Mouse (Mus musculus) adrenal gland, adult 2 months (tissue): Measurements from ENCODE around the gene Il20. TPM values are rescaled to one million over a fixed set of nuclear protein-coding genes. Genes with fewer than 3 reads are reported as not detected.

ENCODE experiments used
- DNase-seq: peaks from one replicate; pipeline ENCODE4 v3.0.0; 2021
- polyA plus RNA-seq: library from polyadenylated mRNA; depleted of rRNA; stranded (reverse); fragments of >200 nt; gene quantifications from 2 replicates; pipeline ENCODE4 v1.2.3, GENCODE M21; 2012; rRNA removed
- total RNA-seq, 2 experiments: library from RNA; stranded (reverse); gene quantifications; 2 replicates each; pipeline ENCODE4 v1.2.3; 2021

Gene Il20
- total and polyA plus RNA-seq, 3 experiments: not detected

DNA sequence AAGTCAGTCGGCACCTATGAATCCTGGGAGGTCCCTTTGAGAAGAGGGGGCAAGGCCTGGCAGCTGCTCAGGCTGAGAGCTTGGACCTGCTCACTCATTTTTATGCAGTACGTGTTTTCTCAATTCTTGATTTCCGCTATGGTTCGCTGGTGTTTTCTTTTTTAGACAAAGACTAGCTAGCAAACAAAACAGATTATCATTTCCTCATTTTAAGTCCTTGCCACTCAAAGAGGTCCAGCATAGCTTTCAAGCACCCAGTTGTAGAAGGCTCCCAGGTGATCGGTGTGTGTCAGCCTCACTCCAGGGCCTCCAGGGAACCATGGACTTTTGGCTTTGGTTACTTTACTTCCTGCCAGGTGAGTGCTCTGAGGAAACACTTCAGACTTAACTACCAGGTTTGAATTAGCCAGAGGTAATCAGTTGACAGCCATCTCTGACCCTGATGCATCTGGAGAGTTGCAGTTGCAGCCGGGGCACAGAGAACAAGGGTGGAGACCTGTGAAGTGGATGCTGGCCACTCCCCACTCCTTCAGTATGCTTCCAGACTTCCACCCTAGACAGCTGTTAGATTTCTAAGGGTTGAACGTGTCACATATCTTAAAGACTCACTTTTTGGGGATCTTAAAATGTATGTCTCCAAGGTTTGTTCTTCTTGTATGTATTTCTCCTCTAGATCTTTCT, 45.6 kb downstream of the Il20 start, which contains the start of gene Fcmr:
TSS of gene Fcmr (plus strand) at position 129 of the 681 bp plus-strand sequence.
- DNase-seq: no peak

DNA sequence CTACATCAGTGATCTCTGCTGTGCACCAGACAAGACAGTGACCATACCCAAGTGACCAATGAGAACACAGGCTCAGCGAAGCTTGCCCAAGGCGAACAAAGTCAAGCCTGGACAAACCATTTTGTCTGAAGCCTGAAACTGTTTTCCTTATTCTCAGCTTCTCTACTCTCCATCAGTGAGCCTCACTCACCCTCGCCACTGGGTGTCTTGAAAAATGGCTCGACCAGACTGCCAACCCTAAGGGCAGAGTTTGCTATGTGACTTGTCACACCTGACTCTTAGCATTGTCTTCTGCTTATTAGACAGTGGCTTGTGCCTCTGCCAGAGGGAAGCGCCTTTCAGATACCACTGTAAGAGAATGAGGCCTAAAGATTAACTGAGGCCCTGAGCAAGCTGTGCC, 46.5 kb downstream of the Il20 start:
- DNase-seq: no peak

DNA sequence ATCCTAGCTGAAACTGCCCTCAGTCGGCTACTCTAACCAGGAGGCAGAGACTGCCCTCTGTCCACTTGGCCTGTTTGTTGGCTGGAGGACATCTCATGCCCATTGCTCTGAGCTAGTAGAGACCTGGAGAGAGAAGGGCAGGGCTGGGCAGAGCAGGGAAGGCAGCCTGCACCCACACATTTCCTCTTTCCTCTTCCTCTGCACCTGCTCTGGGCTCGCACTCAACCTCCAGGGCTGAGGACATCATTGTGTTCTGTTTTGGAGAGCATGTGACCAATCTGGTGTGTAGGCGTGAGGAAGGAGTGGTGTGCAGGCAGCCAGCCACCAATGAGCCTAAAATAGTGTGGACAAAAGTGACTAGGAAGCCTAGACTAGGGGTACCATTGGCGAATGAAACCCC, 47.0 kb downstream of the Il20 start:
- DNase-seq: no peak

DNA sequence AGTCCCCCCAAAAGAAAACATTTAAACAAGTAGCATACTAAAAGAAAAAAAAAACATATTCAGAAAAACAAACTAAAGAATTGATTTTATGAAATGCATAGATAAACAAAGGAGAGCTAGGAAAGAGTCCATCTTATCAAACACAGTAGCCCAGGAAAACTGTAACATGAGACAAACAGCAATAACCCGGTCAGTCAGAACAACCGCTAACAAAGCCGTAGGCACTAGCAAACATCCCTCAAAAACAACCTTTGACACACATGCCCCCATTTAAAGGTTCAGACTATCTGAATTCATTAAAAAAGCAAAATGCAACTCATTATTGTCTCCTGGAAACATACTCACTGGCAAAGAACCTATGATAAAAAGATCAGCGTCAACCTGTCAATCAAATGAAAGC, 53.8 kb downstream of the Il20 start:
- DNase-seq: no peak

Other genes starting within 250 kb of the Il20 start
- under 1 TPM in 1 of 2 experiments, not detected in 1; 0.69 TPM for gene C4bp, start 249.8 kb downstream of the Il20 start, total RNA-seq
- gene C4bp, start 249.8 kb downstream of the Il20 start, polyA plus RNA-seq: 0.03 TPM in 1 of 2 replicates, not detected in the other
- not detected for gene Gm29427, start 195.7 kb downstream of the Il20 start, total RNA-seq
- not detected in 2 replicates for gene Gm29427, start 195.7 kb downstream of the Il20 start, polyA plus RNA-seq
- gene Yod1, start 194.1 kb downstream of the Il20 start, total RNA-seq: 10 to 100 TPM in 1 of 2 experiments, 1 to 10 TPM in 1; 9.5 to 10.6 TPM
- gene Yod1, start 194.1 kb downstream of the Il20 start, polyA plus RNA-seq: 1.9 and 2.1 TPM in 2 replicates
- 10 to 100 TPM; 26.1 to 35.5 TPM for gene Pfkfb2, start 182.2 kb downstream of the Il20 start, total RNA-seq
- 5.8 and 5.9 TPM in 2 replicates for gene Pfkfb2, start 182.2 kb downstream of the Il20 start, polyA plus RNA-seq
- 1 to 10 TPM; 3.1 to 6.8 TPM for gene AA986860, start 179.5 kb downstream of the Il20 start, total RNA-seq
- 1.8 and 3.7 TPM in 2 replicates for gene AA986860, start 179.5 kb downstream of the Il20 start, polyA plus RNA-seq
- gene Fcamr, start 110.5 kb downstream of the Il20 start, total RNA-seq: under 1 TPM in 1 of 2 experiments, not detected in 1; 0.17 TPM
- not detected in 2 replicates for gene Fcamr, start 110.5 kb downstream of the Il20 start, polyA plus RNA-seq
- gene Pigr, start 84.8 kb downstream of the Il20 start, total RNA-seq: 1 to 10 TPM in 1 of 2 experiments, under 1 TPM in 1; 0.14 to 3.2 TPM
- gene Pigr, start 84.8 kb downstream of the Il20 start, polyA plus RNA-seq: 0.07 TPM in 2 replicates
- gene Fcmr, start 45.8 kb downstream of the Il20 start, total RNA-seq: 1 to 10 TPM in 1 of 2 experiments, not detected in 1; 1.0 TPM
- gene Fcmr, start 45.8 kb downstream of the Il20 start, polyA plus RNA-seq: 0.41 and 1.4 TPM in 2 replicates
- gene Il24, start 24.0 kb downstream of the Il20 start, total RNA-seq: not detected
- gene Il24, start 24.0 kb downstream of the Il20 start, polyA plus RNA-seq: not detected in 2 replicates
- not detected for gene Il19, start 28.7 kb upstream of the Il20 start, total RNA-seq
- gene Il19, start 28.7 kb upstream of the Il20 start, polyA plus RNA-seq: not detected in 2 replicates
- gene Il10, start 108.4 kb upstream of the Il20 start, total RNA-seq: not detected
- not detected in 2 replicates for gene Il10, start 108.4 kb upstream of the Il20 start, polyA plus RNA-seq
- 100 to 1,000 TPM; 161 to 176 TPM for gene Mapkapk2, start 186.4 kb upstream of the Il20 start, total RNA-seq
- 130 and 132 TPM in 2 replicates for gene Mapkapk2, start 186.4 kb upstream of the Il20 start, polyA plus RNA-seq
- gene Dyrk3, start 226.9 kb upstream of the Il20 start, total RNA-seq: 1 to 10 TPM; 5.6 to 7.3 TPM
- 2.3 and 3.2 TPM in 2 replicates for gene Dyrk3, start 226.9 kb upstream of the Il20 start, polyA plus RNA-seq
- gene Eif2d, start 241.7 kb upstream of the Il20 start, total RNA-seq: 10 to 100 TPM; 40.0 to 41.8 TPM
- gene Eif2d, start 241.7 kb upstream of the Il20 start, polyA plus RNA-seq: 27.5 and 29.7 TPM in 2 replicates